In the genomic region with DNA sequence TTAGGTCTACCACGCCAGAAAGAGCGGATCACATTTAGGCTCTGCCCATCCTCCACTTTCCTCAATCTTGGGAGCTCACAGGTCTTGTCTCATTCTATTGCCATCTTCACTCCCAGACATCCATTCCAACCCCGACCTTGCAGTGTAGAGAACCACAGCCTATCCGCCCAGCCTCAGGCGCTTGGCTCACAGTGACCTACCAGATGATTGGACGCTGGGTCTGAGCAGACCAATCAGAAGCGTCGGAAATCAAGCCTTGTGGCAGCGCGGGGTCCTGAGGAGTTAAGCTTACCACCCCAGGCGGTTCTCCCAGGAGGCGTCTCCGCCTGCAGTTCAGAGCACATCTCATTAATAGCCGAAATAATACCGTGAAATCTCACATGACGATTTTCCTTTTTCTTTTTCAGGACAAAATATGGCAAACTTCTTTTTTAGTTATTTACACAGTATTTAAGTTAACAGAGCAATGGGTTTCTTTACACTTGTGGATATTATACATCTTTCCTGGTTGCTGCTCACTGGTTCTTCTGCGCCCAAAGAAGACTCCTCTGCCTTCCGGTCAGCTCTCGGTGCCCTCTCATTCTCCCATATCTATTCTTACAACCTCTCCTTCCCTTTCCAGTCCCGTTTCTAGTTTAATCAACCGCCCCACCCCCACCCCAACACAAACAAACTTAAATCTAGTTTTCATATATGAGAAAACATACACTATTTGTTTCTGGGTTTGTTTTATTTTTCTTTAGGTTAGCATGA, we compare ENCODE assay signal across 8 mouse cellular contexts. TPM values are rescaled to one million over a fixed set of nuclear protein-coding genes. Genes with fewer than 3 reads are reported as not detected.
DNase-seq lines count a peak whose midpoint lies in the region; ATAC-seq and TF ChIP-seq lines count a peak whose summit lies in the region.

No protein-coding gene starts in this region.

- TF ChIP-seq EP300 in heart, adult 2 months (IDR thresholded peaks at IDR 0.05; ENCODE audit: insufficient read depth, low read depth, low read length) = no peak
- TF ChIP-seq EP300 in liver, postnatal 0 days (IDR thresholded peaks at IDR 0.05; ENCODE audit: low read depth) = no peak

- no peaks in the 10 kb centered on the region for H3K36me3 ChIP-seq in heart, adult 2 months (ENCODE audit: control insufficient read depth, insufficient read depth, low read length)
- no peaks in the 10 kb centered on the region for H3K36me3 ChIP-seq in liver, postnatal 0 days (replicated peaks; ENCODE audit: insufficient read depth, low read length)

- intact Hi-C loops in left cerebral cortex, postnatal 4 days (cut with DNase I) = no loop called here
- intact Hi-C loops in heart, adult 2 months (cut with DNase I) = no loop called here

- H3K27ac ChIP-seq in heart, adult 2 months = no peak overlapping the region
- no peak overlapping the region for H3K27ac ChIP-seq in liver, postnatal 0 days (ENCODE audit: low read depth)

- H3K4me3 ChIP-seq in heart, adult 2 months = no peak overlapping the region
- no peak overlapping the region for H3K4me3 ChIP-seq in liver, postnatal 0 days (ENCODE audit: low read depth, low read length)

- H3K9me3 ChIP-seq in liver, postnatal 0 days (ENCODE audit: low read length) = no peaks in the 10 kb centered on the region

- ATAC-seq in liver, postnatal 0 days = peak; percentile 89
- ATAC-seq in activated CD4-positive, CD25-positive, alpha-beta regulatory T cell, adult 4 months = no peak

- no peak for TF ChIP-seq POLR2A in heart, adult 2 months (IDR thresholded peaks at IDR 0.05; ENCODE audit: insufficient read depth, low read depth, low read length)

- 13% methylated on average over 21 of the region's 21 CpGs for WGBS in heart, adult 2 months
- WGBS in liver, postnatal 0 days (ENCODE audit: insufficient replicate concordance) = 23% methylated on average over 21 of the region's 21 CpGs

- no peak overlapping the region for H3K9ac ChIP-seq in heart, adult 2 months (ENCODE audit: low read depth, low read length)
- H3K9ac ChIP-seq in liver, postnatal 0 days (replicated peaks) = 0 out of 2 replicates have a peak overlapping the region, but pooled peaks have one; percentile 13

- DNase-seq in left cerebral cortex, adult 18-20 months (ENCODE audit: low spot score in 2 of 2) = peak; percentile 35 to 42
- no peak for DNase-seq in left cerebral cortex, postnatal 4 days
- DNase-seq in embryo, embryonic 10 days (ENCODE audit: low spot score) = peak; percentile 83
- DNase-seq in heart, adult 2 months = peak; percentile 24 to 37
- DNase-seq in kidney, postnatal 10 days = peak; percentile 56
- DNase-seq in liver, postnatal 0 days = peak; percentile 60
- peak; percentile 44 for DNase-seq in ovary, postnatal 36 days (ENCODE audit: low spot score)

- H3K4me1 ChIP-seq in heart, adult 2 months (ENCODE audit: control insufficient read depth, insufficient read depth, low read length) = peaks cover 1% of the 10 kb centered on the region; the same call in 1 of the 2 replicates
- H3K4me1 ChIP-seq in liver, postnatal 0 days (ENCODE audit: insufficient read depth) = peaks cover 4% of the 10 kb centered on the region; the same call in 1 of the 2 replicates

- TF ChIP-seq CTCF in heart, adult 2 months (IDR thresholded peaks at IDR 0.05) = no peak
- no peak for TF ChIP-seq CTCF in liver, postnatal 0 days (IDR thresholded peaks at IDR 0.05; ENCODE audit: low read depth)

- peak overlapping the region; percentile 56 for H3K4me2 ChIP-seq in liver, postnatal 0 days (ENCODE audit: low read depth, low read length)

- no peaks in the 10 kb centered on the region for H3K79me2 ChIP-seq in heart, adult 2 months (replicated peaks; ENCODE audit: control insufficient read depth, insufficient read depth, low read length)

- H3K27me3 ChIP-seq in heart, adult 2 months (ENCODE audit: control insufficient read depth, insufficient read depth, low read length) = no peaks in the 10 kb centered on the region
- H3K27me3 ChIP-seq in liver, postnatal 0 days (ENCODE audit: insufficient read depth, low read length) = no peaks in the 10 kb centered on the region

RNA-seq across cellular contexts. Expression of gene Trim38, which starts 3.0 kb away (rescaled TPM):
- not detected for total RNA-seq in left cerebral cortex, adult 18-20 months (2021)
- not detected for total RNA-seq in left cerebral cortex, postnatal 4 days (2021)
- under 1 TPM in 1 of 2 experiments, not detected in 1; 0.11 TPM for total RNA-seq in heart, adult 2 months (2021)
- 0.08 and 0.12 TPM in 2 replicates for polyA plus RNA-seq in heart, adult 2 months (2012; rRNA removed)
- polyA plus RNA-seq in liver, postnatal 0 days (2015; fragmentation: Nextera tagmentation; extraction: Ambion mirVana) = not detected in 2 replicates
- not detected for polyA plus RNA-seq in activated CD4-positive, CD25-positive, alpha-beta regulatory T cell, adult 4 months (2017; shearing (Covaris generic))

RNA-seq across cellular contexts. Expression of gene Hist1h1a, which starts 9.3 kb away (rescaled TPM):
- 10 to 100 TPM; 24.9 to 25.2 TPM for total RNA-seq in left cerebral cortex, adult 18-20 months (2021)
- 10 to 100 TPM; 62.9 to 79.4 TPM for total RNA-seq in left cerebral cortex, postnatal 4 days (2021)
- 1 to 10 TPM; 2.0 to 3.4 TPM for total RNA-seq in heart, adult 2 months (2021)
- polyA plus RNA-seq in heart, adult 2 months (2012; rRNA removed) = 0.21 and 0.26 TPM in 2 replicates
- 2.8 and 4.6 TPM in 2 replicates for polyA plus RNA-seq in liver, postnatal 0 days (2015; fragmentation: Nextera tagmentation; extraction: Ambion mirVana)
- polyA plus RNA-seq in activated CD4-positive, CD25-positive, alpha-beta regulatory T cell, adult 4 months (2017; shearing (Covaris generic)) = 1 to 10 TPM; 5.1 to 7.8 TPM

RNA-seq across cellular contexts. Expression of gene Hist1h3a, which starts 10.6 kb away (rescaled TPM):
- 10 to 100 TPM; 42.3 to 45.0 TPM for total RNA-seq in left cerebral cortex, adult 18-20 months (2021)
- total RNA-seq in left cerebral cortex, postnatal 4 days (2021) = 100 to 1,000 TPM; 114 to 125 TPM
- 1 to 10 TPM; 5.1 to 8.9 TPM for total RNA-seq in heart, adult 2 months (2021)
- not detected in 2 replicates for polyA plus RNA-seq in heart, adult 2 months (2012; rRNA removed)
- polyA plus RNA-seq in liver, postnatal 0 days (2015; fragmentation: Nextera tagmentation; extraction: Ambion mirVana) = 6.1 and 7.5 TPM in 2 replicates
- 1 to 10 TPM in 1 of 2 experiments, under 1 TPM in 1; 0.73 to 1.7 TPM for polyA plus RNA-seq in activated CD4-positive, CD25-positive, alpha-beta regulatory T cell, adult 4 months (2017; shearing (Covaris generic))

RNA-seq across cellular contexts. Expression of gene Hist1h4a, which starts 11.7 kb away (rescaled TPM):
- 10 to 100 TPM; 64.4 to 74.0 TPM for total RNA-seq in left cerebral cortex, adult 18-20 months (2021)
- total RNA-seq in left cerebral cortex, postnatal 4 days (2021) = 100 to 1,000 TPM; 134 to 137 TPM
- total RNA-seq in heart, adult 2 months (2021) = 1 to 10 TPM; 6.2 to 7.2 TPM
- 0.47 TPM in 1 of 2 replicates, not detected in the other for polyA plus RNA-seq in heart, adult 2 months (2012; rRNA removed)
- 0.40 and 0.49 TPM in 2 replicates for polyA plus RNA-seq in liver, postnatal 0 days (2015; fragmentation: Nextera tagmentation; extraction: Ambion mirVana)
- polyA plus RNA-seq in activated CD4-positive, CD25-positive, alpha-beta regulatory T cell, adult 4 months (2017; shearing (Covaris generic)) = 1 to 10 TPM in 1 of 2 experiments, not detected in 1; 3.1 TPM

RNA-seq across cellular contexts. Expression of gene Hist1h4b, which starts 15.9 kb away (rescaled TPM):
- total RNA-seq in left cerebral cortex, adult 18-20 months (2021) = 10 to 100 TPM; 92.6 to 94.4 TPM
- 100 to 1,000 TPM; 139 to 151 TPM for total RNA-seq in left cerebral cortex, postnatal 4 days (2021)
- 10 to 100 TPM in 1 of 2 experiments, 1 to 10 TPM in 1; 4.9 to 11.3 TPM for total RNA-seq in heart, adult 2 months (2021)
- polyA plus RNA-seq in heart, adult 2 months (2012; rRNA removed) = 1.1 TPM in 1 of 2 replicates, not detected in the other
- 2.5 and 3.2 TPM in 2 replicates for polyA plus RNA-seq in liver, postnatal 0 days (2015; fragmentation: Nextera tagmentation; extraction: Ambion mirVana)
- polyA plus RNA-seq in activated CD4-positive, CD25-positive, alpha-beta regulatory T cell, adult 4 months (2017; shearing (Covaris generic)) = 1 to 10 TPM in 1 of 2 experiments, not detected in 1; 2.8 TPM

Comparison
In these comparisons a context has a peak if more than half of its experiments do, and no peak if none do; other contexts are left out.
1. RNA of gene Hist1h1a, which starts 9.3 kb away (total RNA-seq): 62.9 to 79.4 TPM in left cerebral cortex, postnatal 4 days and 24.9 to 25.2 TPM in left cerebral cortex, adult 18-20 months; 2.0 to 3.4 TPM in heart, adult 2 months; every median in the first group is over 4 times any median in the second.
2. RNA of gene Hist1h3a, which starts 10.6 kb away (total RNA-seq): 114 to 125 TPM in left cerebral cortex, postnatal 4 days and 42.3 to 45.0 TPM in left cerebral cortex, adult 18-20 months; 5.1 to 8.9 TPM in heart, adult 2 months; every median in the first group is over 4 times any median in the second.